Mouse (Mus musculus): ENCODE data around the gene Gm21988.

The Gm21988 gene

DNA sequence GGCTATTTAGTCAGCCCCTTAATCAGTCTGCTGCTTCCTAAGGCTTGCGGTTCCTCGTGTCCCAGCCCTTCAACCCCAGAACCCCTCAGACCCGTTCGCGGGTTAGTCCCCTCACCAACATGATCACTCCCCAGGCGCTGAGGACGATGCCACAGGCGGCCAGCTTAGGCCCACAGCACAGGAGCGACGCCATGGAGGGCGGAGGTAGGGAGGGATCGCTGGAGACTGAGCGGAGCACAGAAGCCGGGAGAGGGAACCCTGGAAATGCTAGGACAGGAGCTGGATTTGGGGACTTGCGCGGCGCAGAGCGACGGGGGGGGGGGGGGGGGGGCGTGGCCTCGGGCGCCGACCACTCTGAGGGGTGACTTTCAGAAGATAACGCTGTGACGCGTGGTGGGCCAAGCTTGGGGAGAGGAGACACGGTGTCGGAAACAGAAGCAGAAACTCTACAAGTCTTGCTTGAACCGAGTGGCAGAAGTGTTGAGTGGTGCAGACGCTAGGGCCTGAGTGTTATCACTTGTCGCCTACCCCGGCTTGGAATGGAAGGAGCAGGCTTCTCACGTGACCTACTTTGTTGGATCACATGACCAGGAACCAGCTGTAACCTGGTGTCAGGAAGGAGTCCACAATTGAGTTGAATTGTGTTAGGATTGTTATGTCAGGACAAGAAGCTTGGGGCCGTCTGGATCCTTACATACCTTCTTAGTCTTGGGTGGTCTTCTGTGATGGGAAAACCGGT lies at the start of gene Gm21988, which contains the start of gene Rnasek:
TSS of gene Gm21988 (minus strand) at position 290 of the 739 bp plus-strand sequence.
TSS of gene Rnasek (minus strand) at position 302 of the 739 bp plus-strand sequence.
- in situ Hi-C loops (cut with MseI, MboI), result no loop called here

DNA sequence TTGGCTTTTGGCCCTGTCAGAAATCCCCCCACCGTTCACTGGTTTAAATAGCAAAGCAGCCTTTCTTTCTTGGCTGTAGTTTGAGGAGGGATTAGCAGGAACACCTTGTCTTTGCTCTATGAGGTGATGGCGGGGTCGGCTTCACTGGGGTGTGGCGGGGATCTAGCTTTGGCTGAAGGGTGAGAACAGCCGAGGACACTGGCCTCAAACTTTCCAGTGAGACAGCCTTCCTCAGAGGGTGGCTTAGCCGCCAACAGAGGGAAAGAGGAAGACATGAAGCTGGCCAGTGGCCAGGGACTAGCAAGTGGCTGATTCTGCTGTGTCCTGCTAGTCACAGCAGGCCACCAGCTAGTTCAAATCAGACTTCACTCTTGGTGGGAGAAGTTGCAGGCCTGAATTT lies 49.6 kb upstream of the Gm21988 start:
- in situ Hi-C loops (cut with MseI, MboI), result no loop called here

DNA sequence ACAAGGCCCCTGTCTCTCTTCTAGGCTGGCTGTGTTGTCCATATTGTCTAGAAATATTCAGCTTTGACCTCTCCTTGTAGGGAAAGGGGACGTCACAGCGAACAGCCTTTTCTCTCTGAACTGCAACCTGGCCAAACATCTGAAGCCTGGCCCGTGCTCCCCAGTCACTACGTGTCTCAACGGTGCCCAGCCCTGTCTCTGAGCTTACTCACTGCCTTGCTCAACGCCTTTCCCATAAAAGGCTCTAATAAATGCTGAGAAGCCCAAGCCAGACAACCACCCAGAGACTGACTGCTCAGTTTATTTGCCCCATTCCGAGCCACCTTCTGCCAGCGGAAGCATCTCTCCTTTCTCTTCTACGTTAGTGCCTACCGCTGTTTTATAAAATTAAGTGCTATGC lies 48.5 kb upstream of the Gm21988 start:
- in situ Hi-C loops (cut with MseI, MboI), result no loop called here

DNA sequence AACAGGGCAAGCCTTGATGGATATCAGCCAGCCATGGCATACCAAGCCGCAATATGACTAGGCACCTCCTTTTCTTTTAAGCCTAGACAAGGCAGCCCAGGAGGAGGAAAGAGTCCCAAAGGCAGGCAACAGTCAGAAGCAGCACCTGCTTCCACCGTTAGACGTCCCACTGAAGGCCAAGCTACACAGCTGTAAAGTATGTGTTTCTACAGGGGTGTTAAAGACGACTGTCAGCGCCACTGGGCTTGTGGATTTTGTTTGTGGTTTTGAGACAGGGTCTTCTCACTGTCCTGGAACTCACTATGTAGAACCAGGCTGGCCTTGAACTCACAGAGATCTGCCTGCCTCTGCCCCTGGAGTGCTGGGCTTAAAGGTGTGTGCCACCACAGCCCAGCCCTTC lies 46.1 kb upstream of the Gm21988 start:
- in situ Hi-C loops (cut with MseI, MboI), result no loop called here

DNA sequence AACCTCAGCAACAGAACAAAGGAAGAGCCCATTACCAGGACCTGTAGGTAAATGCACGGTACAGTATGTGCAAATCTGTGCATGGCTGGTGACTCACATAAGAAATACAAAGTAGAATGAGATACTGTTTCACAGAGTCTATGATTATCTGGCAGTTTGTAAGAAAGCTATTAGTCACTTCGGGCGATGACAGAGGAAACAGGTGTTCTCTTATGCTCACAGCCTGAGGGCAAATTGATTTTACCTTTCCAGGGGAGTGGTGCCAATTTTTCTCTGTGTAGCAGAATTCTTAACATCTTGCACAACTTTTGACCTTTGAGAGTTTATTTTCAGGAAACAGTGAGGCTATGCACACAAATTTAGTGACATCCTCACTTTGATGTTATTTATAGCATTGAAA lies 45.1 kb upstream of the Gm21988 start:
- in situ Hi-C loops (cut with MseI, MboI), result no loop called here

DNA sequence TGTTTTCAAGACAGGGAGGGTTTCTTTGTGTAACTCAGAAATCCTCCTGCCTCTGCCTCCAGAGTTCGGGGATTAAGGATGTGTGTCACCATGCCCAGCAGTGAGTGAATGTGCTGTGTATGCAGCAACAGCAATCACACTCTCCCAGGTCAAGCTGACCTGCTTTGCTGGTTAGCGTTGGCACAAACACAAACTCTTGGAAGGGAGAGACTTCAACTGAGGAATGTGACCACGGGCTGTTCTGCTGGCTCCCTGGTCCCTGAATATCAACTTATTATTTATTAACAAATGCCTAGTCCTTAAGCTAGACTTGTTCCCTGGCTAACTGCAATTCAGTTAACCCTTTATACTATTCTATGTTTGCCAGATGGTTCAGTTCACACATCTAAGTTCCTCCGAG lies 44.0 kb upstream of the Gm21988 start:
- in situ Hi-C loops (cut with MseI, MboI), result no loop called here

DNA sequence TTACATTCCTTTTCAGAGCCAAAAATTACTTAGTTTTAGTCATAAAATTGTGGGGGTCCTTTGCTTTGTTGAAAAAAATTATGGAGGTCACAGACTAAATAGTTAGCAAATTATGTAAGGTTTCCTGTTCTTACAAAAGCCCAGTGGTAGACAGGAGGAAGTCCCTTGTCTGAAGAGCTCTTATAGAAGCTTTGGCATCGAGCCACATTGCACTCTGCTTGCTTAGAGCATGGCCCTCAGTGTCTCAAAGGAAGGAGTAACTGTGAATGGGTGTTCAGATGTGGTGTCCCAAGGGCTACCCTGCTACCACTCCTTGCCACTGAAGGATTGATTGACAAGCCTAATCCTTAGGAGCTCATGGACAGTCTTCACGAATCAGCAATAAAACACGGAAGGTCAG lies 40.8 kb upstream of the Gm21988 start:
- in situ Hi-C loops (cut with MseI, MboI), result no loop called here

DNA sequence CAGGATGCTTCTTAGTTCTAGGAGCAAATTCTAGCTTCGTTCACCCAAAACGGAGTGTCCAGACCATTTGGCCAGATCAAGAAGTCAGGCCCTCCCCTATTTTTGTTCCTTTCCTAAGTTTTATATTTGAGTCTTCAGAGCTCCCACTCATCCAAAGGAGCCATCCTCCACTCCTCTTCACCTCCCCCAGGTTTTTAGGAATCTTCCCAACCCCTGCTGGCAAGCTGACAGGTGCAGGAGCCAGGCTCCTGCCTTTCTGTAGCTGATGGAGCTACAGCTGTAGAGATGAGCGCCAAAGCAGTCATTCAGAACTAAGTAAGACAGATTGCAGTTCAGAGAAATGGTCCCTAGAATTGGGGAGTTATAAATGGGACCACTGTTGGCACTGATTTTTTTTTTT lies 39.3 kb upstream of the Gm21988 start:
- in situ Hi-C loops (cut with MseI, MboI), result no loop called here

DNA sequence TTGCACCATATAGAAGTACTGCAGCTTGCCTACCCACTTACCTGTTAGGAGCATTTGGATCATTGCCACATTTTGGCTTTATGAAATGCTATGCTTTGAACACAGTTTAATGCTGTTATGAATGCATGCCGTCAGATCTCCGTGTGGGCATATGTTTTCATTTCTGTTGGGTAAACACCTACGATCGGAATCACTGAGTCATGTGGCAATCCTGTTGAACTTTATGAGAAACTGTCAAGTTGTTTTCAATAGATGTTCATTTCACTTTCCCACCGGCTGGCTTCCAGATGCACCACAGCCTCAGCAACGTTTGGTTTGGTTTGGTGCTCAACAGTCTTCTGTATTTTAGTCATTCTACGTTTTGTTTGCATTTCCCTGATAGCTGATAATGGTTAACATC lies 32.0 kb upstream of the Gm21988 start:
- in situ Hi-C loops (cut with MseI, MboI), result no loop called here

DNA sequence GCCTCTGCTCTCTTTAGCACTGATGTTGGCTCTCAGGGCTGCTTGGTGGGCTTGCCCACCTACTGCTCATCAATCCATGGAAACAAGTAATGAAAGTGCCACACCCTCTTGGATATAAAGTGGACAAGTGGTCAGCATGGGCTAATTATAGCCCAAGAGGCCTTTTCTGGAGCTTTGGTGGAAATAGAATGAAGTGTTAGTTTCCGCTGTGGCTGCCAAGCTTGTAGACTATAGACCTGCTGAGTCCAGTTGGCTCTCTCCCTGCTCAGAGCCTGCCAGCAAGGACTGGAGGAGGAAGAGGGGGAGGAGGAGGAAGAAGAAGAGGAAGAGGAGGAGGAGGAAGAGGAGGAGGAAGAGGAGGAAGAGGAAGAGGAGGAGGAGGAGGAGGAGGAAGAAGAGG lies 26.8 kb upstream of the Gm21988 start:
- in situ Hi-C loops (cut with MseI, MboI), result no loop called here

DNA sequence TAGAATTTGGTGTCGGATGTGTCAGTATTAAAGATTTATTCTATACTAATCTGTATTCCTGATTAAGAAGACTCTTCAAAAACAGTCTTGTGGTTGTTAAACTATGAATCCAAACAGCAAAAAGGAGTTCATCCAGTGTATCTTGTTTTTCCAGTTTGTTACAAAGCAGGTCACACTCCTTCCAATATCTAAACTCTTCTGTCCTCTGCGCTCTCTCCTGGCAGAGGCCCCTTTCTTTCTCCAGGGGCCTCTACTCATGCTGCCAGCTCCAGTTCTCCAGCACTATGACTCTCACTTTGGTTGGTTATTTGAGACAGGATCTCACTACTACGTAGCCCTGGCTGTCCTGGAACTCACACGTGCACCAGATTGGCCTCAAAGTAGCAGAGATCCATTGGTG lies 26.2 kb upstream of the Gm21988 start:
- in situ Hi-C loops (cut with MseI, MboI), result no loop called here

DNA sequence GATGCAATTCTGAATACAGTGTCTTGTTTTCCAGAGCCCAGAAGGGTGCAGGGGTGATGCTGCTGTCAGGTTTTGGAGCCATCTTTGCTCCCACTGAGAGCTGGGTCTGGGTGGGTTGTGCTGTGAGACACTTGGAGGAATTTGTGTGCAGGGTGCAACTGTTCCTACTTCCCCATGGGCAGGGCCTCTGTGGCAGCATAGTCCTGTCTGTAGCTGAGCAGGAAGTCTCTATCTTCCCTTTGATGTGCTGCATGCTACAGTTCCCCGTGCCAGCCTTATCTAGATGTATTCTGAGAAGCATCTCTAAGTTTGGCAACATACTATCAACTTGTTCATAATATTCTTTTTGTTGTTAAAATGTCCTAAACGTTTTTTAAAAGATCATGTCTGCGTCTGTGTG lies 25.6 kb upstream of the Gm21988 start:
- in situ Hi-C loops (cut with MseI, MboI), result no loop called here

DNA sequence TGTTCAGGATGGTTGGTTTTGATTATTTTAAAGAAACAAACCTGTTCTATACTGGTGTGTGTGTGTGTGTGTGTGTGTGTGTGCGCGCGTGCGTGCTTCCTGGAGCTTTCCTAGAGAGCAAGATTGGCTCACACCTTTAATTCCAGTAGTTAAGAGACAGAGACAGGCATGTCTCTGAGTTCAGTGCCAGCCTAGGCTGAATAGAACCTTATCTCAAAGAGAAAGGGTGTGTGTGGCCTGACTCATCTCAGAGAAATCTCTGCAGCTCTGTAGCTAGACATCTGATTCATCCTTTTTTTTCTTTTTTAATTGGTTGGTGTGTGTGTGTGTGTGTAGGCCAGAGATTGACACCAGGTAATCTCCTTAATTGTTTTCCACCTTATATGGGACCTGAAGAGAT lies 19.4 kb upstream of the Gm21988 start:
- in situ Hi-C loops (cut with MseI, MboI), result no loop called here

DNA sequence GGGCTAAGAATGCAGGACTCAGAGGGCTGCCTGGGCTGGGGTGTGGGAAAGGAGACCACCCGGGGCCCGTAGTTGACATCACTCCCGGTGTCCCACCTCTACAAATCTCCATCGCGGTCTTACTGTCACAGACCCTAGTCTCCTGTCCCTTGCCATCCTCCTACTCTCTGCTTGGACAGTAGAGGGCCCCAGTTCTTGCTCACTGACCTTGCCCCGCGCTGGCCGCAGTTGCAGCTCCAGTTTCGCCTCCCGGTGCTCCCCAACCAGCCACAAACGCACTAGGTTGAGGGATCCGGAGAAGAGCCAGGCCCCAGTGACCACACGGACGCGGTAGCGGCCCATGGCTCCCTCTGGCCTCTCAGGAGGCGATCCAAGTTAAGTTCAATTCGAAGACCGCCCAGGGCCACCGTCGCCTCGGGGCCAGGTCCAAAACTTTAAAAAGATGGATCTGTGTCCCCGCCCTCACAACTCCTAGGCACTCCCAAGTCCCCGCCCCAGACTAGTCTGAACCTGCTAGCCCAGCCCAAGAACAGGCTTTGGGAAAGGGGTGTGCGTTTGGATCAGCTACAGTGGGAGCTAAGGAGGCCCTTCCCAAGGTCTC lies 15.4 kb upstream of the Gm21988 start, which contains the start of gene Alox12:
TSS of gene Alox12 (minus strand) at position 423 of the 601 bp plus-strand sequence.
- in situ Hi-C loops (cut with MseI, MboI), result no loop called here

DNA sequence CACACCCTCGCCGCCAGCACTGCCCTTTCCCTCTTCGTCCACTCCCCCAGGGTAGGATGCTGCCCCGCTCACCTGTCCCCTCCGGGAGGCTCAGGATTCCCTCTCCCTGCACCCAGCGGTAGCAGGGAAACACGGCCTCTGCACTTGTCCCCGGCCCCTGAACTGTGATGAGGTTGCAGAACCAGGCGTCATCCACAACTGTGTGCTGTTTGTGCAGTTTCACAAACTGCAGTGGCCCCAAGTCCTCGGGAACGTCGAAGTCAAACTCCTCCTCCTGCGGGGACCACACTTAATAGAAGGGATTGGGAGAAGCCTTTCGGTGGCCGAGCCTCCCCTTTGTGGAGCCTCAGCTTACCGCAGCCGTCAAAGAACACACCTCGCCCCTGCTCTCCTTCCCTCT lies 14.7 kb upstream of the Gm21988 start:
- in situ Hi-C loops (cut with MseI, MboI), result no loop called here

DNA sequence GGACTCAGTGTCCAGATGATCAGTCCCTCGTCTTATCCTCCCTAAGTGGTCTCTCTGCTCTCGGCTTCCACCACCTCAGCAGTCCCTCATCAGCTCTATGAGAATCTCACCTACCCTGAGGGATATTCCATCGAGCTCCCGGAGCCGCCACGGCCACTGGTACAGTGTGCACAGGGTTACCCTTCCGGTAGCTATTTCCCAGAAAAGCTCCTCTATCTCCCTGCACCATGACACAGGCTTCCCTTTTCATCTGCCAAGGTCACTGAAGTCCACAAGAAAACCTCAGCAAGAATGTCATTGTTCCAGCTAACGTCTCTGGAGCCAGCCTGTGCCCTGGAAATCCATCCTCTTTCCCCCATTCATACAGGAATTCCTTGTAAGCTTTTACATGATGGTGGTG lies 12.2 kb upstream of the Gm21988 start:
- in situ Hi-C loops (cut with MseI, MboI), result no loop called here

DNA sequence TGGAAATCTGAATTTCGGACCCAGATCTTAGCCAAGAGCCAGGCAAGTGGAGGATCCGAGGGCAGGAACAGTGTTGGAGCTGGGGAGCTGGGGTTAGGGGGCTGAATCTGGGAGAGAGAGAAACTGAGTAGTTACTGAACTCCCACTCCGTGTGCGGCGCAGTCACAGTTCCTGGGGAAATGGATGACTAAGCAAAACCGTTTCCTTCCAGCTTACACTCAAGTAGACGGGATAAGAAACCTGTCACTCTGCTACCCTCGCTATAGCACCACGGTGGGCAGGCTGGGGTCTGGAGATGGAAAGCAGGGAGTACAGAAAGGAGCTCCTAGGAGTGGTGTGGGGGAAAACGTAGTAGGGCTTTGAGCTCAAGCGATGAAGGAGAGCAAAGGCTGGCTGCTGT lies 10.5 kb upstream of the Gm21988 start:
- in situ Hi-C loops (cut with MseI, MboI), result no loop called here

DNA sequence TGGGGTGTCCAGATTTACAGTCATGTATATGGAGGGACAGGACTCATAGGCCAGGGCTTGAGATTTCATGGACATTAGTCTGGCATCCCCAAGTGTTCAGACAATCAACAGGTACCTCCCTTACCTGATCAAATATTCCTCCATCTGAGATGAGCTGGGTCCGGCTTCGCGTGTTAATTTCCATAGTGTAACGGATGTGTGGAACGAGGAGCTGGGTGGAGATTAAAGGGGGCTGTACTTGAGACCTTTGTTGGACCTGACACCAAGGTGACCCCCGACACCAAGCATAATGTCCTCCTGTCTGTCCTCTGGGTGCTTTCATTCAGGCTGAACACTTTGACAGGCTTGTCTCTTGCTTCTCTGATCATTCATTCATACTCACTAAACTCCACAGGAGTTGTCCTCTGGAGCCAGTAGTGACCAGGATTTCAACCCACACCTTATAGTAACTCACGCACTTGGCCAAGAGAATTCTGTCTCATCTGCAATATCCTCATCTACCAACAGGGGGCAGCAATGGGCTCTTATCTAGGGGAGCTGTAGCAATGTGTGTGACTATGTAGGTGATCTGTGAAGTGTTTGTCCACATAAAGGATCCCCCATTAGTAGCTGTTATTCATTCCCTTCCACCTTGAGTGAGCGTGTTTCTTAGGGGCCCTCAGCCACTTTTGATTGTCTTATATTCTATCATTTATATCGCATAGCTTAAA lies 7.7 kb upstream of the Gm21988 start:
- in situ Hi-C loops (cut with MseI, MboI), result loop anchor here in 1 of 2 experiments (5.0 kb wide), 1 partner anchor 60 kb away; no protein-coding TSS in a partner anchor

DNA sequence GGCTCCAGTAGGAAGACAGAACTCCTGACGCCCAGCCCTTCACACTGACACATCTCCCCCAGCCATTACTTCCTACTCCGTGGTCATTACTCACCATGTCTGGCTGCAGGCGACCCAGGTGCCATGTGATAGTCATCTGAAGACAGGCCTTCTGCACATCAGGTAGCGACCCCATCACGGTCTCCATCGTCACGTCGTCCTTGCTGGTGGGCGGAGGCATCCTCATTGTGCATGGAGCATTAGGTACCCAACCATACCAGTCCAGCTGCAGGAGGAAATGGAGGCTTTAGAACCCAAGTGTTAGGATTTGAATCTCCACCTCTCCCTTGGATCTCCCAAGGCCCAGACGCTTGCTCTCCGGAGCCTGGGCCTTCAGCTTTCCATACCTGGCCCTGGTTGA lies 3.0 kb upstream of the Gm21988 start:
- in situ Hi-C loops (cut with MseI, MboI), result no loop called here

DNA sequence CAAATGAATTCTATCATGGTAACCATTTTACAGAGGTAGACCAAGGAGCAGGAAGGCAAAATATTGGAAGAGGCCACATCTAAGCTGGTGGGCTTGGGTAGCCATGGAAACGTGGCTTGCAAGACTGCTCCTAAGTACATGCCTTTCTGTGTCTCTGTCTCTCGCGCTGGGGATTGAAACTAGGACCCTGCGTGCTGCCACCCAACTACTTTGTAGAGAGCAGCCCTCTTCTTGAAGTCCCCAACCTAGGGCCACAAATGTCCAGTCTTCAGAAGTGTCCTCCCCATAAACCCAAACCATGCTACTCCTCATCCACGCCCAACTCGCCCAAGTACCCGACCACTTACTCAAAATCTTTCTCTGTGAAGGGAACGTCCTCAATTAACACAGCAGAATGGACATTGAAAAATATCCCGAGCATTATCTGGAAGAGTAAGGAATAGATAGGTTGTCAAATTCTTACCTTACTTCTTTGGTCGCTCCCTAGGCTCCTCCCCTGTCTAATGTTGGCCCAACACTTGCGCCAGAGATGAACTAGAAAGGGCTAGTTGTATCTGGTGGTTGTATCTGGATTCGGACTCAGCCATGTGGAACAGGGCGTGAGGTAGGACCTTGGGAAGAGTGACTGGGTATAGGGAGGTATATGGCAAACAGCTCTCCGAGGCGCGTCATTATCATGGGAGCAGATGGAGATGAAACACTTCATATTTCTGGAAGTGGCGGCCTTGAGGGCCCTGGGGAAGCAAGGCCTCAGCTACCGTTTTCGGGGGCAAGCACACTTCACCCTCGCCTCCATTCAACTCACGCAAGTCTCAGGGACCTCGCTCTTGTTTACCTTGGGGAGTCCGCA lies 814 bp downstream of the Gm21988 start:
- in situ Hi-C loops (cut with MseI, MboI), result no loop called here

DNA sequence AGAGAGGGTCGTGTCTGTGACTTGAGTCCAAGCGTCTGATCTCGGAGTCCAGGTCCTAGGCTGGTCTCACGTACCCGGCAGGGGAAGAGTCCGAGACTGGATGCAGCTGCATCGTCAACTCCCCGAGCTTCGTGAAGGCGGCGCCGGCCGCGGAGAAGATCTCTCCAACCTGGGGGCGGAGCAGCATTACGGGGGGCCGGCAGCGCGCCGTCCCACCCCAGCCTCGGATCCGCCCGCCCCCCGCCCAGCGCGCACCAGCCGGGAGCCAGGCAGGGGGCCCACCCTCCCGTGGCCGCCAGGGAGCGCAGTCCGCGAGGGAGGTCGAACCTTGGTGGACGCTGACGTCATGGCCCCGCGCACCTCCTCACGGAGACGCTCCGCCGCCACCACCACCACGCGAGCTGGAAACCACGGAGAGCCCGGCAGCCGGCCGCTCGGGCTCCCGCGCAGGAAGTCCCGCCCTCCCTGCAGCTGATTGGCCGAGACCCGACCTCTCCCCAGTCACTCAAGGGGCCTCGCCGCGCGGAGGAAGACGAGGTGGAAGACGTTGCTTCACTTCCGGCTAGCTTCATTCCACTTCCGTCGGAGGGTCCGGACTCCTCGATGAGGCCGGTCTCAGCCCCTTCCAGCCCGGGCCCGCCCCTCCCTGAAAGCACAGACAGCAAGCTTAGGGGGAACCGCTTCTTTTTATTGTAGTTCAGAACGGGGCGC lies 2.0 kb downstream of the Gm21988 start, which contains the start of gene 0610010K14Rik:
TSS of gene 0610010K14Rik (minus strand) at position 458 of the 711 bp plus-strand sequence.
- in situ Hi-C loops (cut with MseI, MboI), result no loop called here

Data from mouse trophoblast stem cell (cell line).